Mouse (Mus musculus): ENCODE data around the gene Slc12a4.

DNA sequence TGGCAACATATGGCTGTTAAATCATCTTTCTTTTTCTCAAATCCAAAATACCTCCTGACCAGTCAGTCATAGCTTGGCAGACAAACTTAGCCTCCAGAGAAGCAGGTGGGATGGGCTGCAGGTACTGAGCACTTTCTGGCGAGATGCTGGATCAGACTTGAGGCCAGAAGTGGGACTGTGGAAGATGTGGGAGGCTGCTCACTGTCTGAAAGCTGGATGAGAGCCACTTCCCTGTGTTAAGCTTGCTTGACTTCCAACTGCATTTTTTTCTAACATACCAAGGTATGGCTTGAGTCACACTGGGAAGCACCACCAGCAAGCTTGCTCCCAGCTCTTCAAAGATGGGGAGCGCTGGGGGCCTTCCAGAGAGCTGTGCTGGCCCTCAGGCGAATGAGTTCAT is 40.8 kb downstream of the Slc12a4 start:
- TF ChIP-seq POLR2A (IDR thresholded peaks at IDR 0.05; ENCODE audit: low read depth, low read length) (no peak), CTCF (IDR thresholded peaks at IDR 0.05; ENCODE audit: borderline replicate concordance, insufficient read depth, low read length) (no peak)

Measured in embryonic fibroblast, embryonic 13.5 days (primary cell).